Mouse (Mus musculus) inflammation-experienced regulatory T-cells, adult 6 months (primary cell): ENCODE data around the gene Lbr. TPM values are rescaled to one million over a fixed set of nuclear protein-coding genes. Genes with fewer than 3 reads are reported as not detected.

Experiments
- ATAC-seq: one replicate; pipeline ENCODE4 v1.8.0; 2017
- polyA plus RNA-seq, 3 experiments: library from polyadenylated mRNA; unstranded; fragments of 100-300 nt; shearing (Covaris generic); gene quantifications; one replicate each; pipeline ENCODE4 v1.2.1; 2017

Gene Lbr
- polyA plus RNA-seq, 3 experiments from 2014 or later: 309 to 585 (median 335) TPM

GRCm38 (mm10) chr1:181769392-181769791, 73.5 kb downstream of the Lbr start:
- no peak for ATAC-seq

Other genes starting within 250 kb of the Lbr start
- under 1 TPM in 2 of 3 experiments, not detected in 1; 0.31 to 0.74 TPM for gene Enah, start 176.9 kb upstream of the Lbr start, polyA plus RNA-seq